Mouse (Mus musculus) adrenal gland, adult 2 months (tissue): Measurements from ENCODE around the gene Trp53bp1. TPM values are rescaled to one million over a fixed set of nuclear protein-coding genes. Genes with fewer than 3 reads are reported as not detected.
A peak's percentile ranks its signal among the peaks of the same experiment; 100 is the strongest.

ENCODE experiments used
- DNase-seq: peaks from one replicate; pipeline ENCODE4 v3.0.0; 2021
- long read RNA-seq: library from polyadenylated mRNA; stranded (forward); transcript quantifications from one replicate; pipeline ENCODE4 v2.0.0, GENCODE M21; 2021
- polyA plus RNA-seq: library from polyadenylated mRNA; depleted of rRNA; stranded (reverse); fragments of >200 nt; gene quantifications from 2 replicates; pipeline ENCODE4 v1.2.3, GENCODE M21; 2012; rRNA removed
- total RNA-seq, 2 experiments: library from RNA; stranded (reverse); gene quantifications; 2 replicates each; pipeline ENCODE4 v1.2.3; 2021

The Trp53bp1 gene
- total RNA-seq (10 to 100 TPM; 52.2 to 67.9 TPM), polyA plus RNA-seq (25.1 and 33.4 TPM in 2 replicates)
- long read RNA-seq, full-length matches to known transcripts = 1 of 10 reads
- long read RNA-seq, partial matches to known transcripts = 7 of 10 reads
- long read RNA-seq, other reads (novel, unspliced or antisense) = 2 of 10 reads

DNA sequence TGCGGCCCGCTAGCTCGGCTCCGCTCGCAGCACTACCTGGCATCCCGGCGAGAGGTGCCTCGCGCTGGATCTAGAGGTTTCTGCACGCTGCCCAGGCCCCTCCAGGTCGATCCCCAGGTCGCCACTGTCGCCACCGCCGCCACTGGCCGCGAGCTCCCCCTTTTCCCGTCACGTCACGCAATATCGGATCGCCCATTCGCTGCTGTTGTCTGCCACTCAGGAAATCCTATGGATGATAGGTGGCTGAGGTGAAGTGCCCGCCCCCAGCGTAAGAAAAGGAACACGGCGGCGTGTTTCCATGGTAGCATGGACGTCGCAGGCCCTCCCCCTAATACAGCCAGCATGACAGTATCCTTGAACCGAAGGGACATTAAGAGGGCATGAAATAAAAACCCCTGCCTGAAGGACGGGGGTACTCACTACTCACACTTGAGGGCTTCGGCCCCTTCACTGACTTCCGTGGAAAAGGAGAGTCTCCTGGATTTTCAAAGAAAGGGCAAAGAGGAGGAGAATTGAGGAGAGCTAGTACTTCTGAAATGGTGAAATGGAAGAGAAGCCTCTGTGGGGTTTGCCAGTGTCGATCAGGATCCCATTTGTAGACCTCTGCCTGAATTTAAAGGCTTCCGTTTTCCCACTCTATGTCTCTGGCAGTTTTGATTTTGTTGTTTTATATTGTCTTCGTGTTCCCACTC lies at the start of gene Trp53bp1:
Gene Trp53bp1, minus strand, starts transcription at position 172 of the 692 bp plus-strand sequence.
- peak; percentile 98 for DNase-seq

- no peak for DNase-seq
Measured at GRCm38 (mm10) chr2:121316278-121316677, 45.1 kb upstream of the Trp53bp1 start.

DNA sequence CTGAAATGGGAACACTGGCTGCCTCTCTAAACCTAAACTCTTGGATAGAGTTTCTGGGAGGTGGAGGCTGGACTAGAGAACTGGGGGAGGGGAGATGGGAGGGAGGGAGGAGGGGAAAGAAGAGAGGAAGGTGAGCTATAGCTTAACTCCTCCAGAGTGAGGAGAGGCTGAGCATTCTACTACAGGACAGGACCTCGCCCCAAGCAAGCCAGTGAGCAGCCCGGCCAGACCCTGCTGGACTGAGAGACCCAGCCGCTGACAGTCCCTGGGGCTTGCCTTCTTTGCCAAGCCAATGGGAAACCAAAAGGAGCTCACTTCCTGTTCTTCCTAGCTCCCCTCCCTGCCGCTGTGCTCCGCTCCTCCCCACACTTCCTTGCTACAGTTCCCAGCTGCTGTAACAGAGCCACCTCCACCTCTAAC lies 37.8 kb upstream of the Trp53bp1 start:
- DNase-seq = peak; percentile 24

- no peak for DNase-seq
Measured at GRCm38 (mm10) chr2:121300036-121300435, 28.8 kb upstream of the Trp53bp1 start.

DNA sequence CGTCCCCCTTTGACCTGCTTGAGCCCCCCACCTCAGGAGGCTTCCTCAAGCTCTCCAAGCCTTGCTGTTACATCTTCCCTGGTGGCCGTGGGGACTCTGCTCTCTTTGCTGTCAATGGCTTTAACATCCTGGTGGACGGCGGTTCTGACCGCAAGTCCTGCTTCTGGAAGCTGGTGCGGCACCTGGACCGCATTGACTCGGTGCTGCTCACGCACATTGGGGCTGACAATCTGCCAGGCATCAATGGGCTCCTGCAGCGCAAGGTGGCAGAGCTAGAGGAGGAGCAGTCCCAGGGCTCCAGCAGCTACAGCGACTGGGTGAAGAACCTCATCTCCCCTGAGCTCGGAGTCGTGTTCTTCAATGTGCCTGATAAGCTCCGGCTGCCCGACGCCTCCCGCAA lies 28.3 kb upstream of the Trp53bp1 start:
- DNase-seq = no peak

GRCm38 (mm10) chr2:121298131-121298530 lies 26.9 kb upstream of the Trp53bp1 start:
- no peak for DNase-seq

GRCm38 (mm10) chr2:121297701-121298100 lies 26.5 kb upstream of the Trp53bp1 start:
- no peak for DNase-seq

- DNase-seq = no peak
Measured at GRCm38 (mm10) chr2:121296754-121297231, 25.6 kb upstream of the Trp53bp1 start.

- DNase-seq = no peak
Measured at GRCm38 (mm10) chr2:121295608-121296571, 24.7 kb upstream of the Trp53bp1 start.

DNA sequence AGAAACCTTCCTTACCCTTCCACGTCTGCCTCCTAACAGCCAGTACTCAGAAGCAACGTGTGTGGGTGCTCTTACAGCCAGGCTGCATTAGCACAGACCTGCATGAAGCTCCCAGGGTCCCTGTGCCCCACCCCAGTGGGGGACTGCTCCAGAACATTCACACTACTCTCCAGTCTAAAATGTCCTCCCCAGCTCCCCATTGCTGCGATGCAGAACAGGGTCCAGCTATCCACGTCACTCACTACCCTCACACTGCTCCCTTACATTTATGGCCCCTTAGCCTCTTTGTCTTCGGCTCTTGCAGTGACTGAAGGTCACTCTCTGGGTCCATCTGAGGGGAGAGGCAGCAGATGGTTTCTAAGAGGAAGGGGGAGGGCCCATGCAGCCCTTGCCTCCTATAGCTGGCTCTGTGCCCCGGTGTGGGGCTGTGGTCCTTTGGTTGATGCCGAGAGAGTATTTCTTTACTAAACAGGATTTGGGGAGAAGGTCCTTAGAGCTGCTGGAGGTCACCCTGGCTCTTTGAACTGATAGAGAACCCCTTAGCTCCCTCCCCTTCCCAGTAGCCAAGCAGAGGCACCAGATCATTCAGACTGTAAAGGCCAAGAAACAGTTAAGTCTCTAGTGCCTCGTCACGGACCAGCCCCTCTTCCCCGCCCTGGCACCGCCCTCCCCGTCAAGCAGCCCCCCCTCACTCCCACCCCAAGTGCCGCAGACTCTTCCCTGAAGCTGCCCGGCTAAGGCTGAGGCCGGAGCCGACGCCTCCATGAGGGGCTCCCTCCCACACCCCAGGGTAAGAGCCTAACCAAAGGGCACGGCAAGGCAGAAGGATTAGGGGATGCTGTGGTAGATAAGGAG lies 23.8 kb upstream of the Trp53bp1 start:
- DNase-seq = peak; percentile 18

- peak; percentile 59 for DNase-seq
Measured at GRCm38 (mm10) chr2:121294182-121294581, 23.0 kb upstream of the Trp53bp1 start.

DNA sequence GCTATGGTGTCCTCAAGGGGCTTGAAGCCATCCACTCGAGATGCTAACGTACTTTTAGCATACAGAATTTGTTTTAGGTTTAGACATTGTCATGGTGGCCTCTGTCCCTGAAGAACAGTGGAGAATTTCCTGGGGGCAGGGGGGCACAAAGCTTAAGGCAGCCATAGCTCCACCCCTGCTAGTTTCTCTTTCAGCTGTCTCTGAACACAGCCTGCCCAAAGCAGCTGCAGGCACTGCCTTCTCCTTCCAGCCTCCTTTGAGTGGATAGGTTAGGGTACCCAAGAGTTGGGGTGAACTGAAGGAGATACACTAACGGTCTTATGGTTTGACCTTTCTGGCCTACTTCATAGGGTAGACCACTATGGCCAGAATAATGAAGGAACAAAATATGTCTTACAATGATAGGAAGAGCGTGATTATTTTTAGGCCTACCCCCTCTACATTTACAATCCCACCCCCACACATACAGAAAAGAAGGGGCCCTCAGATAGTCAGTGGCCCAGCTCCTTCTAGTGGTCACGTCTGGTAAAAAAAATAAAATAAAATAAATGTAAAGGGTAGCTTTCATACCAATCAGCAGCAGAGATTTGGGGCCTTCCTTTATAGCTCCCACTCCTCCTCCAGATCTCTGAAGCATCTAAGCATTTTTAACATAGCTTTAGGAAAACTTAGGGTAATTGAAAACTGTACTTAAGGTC lies 21.3 kb upstream of the Trp53bp1 start:
- no peak for DNase-seq

GRCm38 (mm10) chr2:121289730-121290540 lies 18.7 kb upstream of the Trp53bp1 start:
- DNase-seq = no peak

DNA sequence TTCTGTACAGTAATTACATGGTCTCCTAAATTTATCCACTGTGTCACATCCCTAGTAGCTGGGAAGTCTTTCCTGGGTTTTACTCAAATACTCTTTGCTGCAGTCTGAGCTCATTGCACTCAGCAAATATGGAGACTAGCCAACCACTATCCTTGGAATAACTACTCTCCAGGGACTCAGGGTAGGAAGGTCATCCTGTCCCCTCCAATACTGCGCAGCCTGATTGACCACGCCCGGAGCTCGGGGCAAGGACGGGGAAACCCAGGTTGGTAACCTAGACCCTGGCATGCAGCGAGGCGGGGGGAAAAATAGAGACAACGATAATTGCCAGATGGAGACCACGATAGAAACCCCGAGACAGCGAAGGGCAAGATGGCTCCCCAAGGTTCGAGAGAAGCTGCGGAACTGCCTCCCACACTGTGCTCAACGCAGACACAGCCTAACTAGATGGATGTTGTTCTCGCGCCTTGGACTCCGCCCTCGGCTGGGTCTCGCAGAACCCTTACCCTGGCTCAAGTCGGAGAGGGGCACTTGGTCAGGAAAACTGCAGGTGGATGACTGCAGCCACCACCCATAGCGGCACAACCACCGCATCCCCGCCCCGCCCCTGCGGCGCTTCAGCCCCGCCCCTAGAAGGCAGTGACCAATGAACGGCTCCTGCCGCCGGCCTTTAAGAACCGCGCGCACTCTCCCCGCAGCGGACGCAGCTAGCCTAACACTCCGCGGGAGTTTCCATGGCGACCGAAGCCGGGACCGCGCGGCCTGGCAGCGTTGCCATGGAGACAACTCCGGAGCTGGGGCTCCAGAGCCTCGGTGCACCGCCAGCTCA lies 17.9 kb upstream of the Trp53bp1 start, which contains the start of gene Map1a:
Gene Map1a, plus strand, starts transcription at position 700 of the 829 bp plus-strand sequence.
- DNase-seq = peak; percentile 97

DNA sequence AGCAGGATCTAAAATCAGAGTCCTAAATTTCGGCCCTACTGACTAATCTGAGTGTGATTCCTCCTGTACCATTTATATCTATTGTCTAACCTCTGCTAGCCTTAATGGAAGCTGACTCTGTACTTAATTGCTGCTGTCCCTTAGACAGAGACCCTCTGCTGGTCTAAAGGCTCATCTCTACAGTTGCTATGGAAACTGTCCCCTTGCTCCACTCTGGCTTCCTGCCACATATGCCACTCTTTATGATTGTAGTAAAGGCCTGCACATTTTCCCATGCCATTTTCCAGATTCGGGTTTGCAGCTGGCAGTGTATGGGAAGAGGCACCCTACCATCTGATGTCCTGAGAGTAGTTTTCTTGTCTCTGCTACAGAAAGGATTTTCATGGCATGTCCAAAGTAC lies 16.6 kb upstream of the Trp53bp1 start:
- DNase-seq = no peak

GRCm38 (mm10) chr2:121271928-121272516 lies 815 bp upstream of the Trp53bp1 start:
- no peak for DNase-seq

GRCm38 (mm10) chr2:121270521-121271235 lies 529 bp downstream of the Trp53bp1 start:
- DNase-seq = no peak

- no peak for DNase-seq
Measured at GRCm38 (mm10) chr2:121268446-121268845, 2.8 kb downstream of the Trp53bp1 start.
